Mouse (Mus musculus) MEL (cell line): ENCODE data around the gene Papola.

ENCODE experiments used
- CHD1 ChIP-seq: IDR thresholded peaks from 2 replicates; pipeline ENCODE4 v1.6.1; 2012; ENCODE audit warnings: low read depth, mild to moderate bottlenecking, inconsistent platforms, low read length, improper control_type of control experiment
- CHD2 ChIP-seq: IDR thresholded peaks from 2 replicates; pipeline ENCODE4 v1.6.1; 2011; ENCODE audit warnings: low read length, improper control_type of control experiment
- CTCF ChIP-seq, 3 experiments: IDR thresholded peaks in 2 of 3; conservative IDR thresholded peaks in 1 of 3; 2 replicates each; pipeline ENCODE4 v1.5.1; 2011 to 2012; ENCODE audit warnings: low read length in 3 of 3, low read depth in 2 of 3, mild to moderate bottlenecking in 2 of 3, improper control_type of control experiment in 1 of 3, inconsistent platforms in 1 of 3, mixed read lengths in 1 of 3, moderate library complexity in 1 of 3; ENCODE audit not compliant: control insufficient read depth in 1 of 3, insufficient read depth in 1 of 3, poor library complexity in 1 of 3, severe bottlenecking in 1 of 3
- E2F4 ChIP-seq: IDR thresholded peaks from 2 replicates; pipeline ENCODE4 v1.6.1; 2011; ENCODE audit warnings: low read depth, low read length, improper control_type of control experiment, borderline replicate concordance
- GATA1 ChIP-seq: IDR thresholded peaks from 2 replicates; pipeline ENCODE4 v1.6.1; 2011; ENCODE audit warnings: low read depth, low read length, improper control_type of control experiment
- HCFC1 ChIP-seq: IDR thresholded peaks from 2 replicates; pipeline ENCODE4 v1.6.1; 2012; ENCODE audit warnings: low read depth, mild to moderate bottlenecking, inconsistent platforms, low read length, improper control_type of control experiment, moderate library complexity
- POLR2A ChIP-seq, 2 experiments: IDR thresholded peaks; 2 replicates each; pipeline ENCODE4 v1.6.1; 2011 to 2012; ENCODE audit warnings: low read length in 2 of 2, mild to moderate bottlenecking in 2 of 2, control low read depth in 1 of 2, improper control_type of control experiment in 1 of 2, low read depth in 1 of 2, moderate library complexity in 1 of 2; ENCODE audit not compliant: control insufficient read depth in 1 of 2, insufficient read depth in 1 of 2, poor library complexity in 1 of 2
- TAL1 ChIP-seq: IDR thresholded peaks from 2 replicates; pipeline ENCODE4 v1.6.1; 2012; ENCODE audit warnings: mild to moderate bottlenecking, inconsistent platforms, low read length, moderate library complexity, mixed read lengths
- USF2 ChIP-seq, 2 experiments: IDR thresholded peaks; 2 replicates each; pipeline ENCODE4 v1.6.1; 2011 to 2012; ENCODE audit warnings: improper control_type of control experiment in 2 of 2, low read length in 2 of 2, borderline replicate concordance in 1 of 2, inconsistent platforms in 1 of 2, low read depth in 1 of 2, mild to moderate bottlenecking in 1 of 2; ENCODE audit not compliant: insufficient read depth in 1 of 2
- ZNF384 ChIP-seq: IDR thresholded peaks from 2 replicates; pipeline ENCODE4 v1.6.1; 2012; ENCODE audit warnings: low read depth, mild to moderate bottlenecking, inconsistent platforms, low read length, improper control_type of control experiment

- no peak for TF ChIP-seq E2F4
- TF ChIP-seq TAL1, result no peak
- TF ChIP-seq USF2 (IDR thresholded peaks at IDR 0.05; ENCODE audit: borderline replicate concordance in 1 of 2, insufficient read depth in 1 of 2, low read depth in 1 of 2, low read length in 2 of 2), result no peak
- TF ChIP-seq POLR2A (IDR thresholded peaks at IDR 0.05; ENCODE audit: control insufficient read depth in 1 of 2, insufficient read depth in 1 of 2, low read depth in 1 of 2, low read length in 2 of 2, poor library complexity in 1 of 2), result no peak
- no peak for TF ChIP-seq GATA1
- TF ChIP-seq ZNF384, result no peak
- peak in 2 of 3 experiments; percentile 52 to 54; a peak in 3 of 6 replicates for TF ChIP-seq CTCF (IDR thresholded peaks at IDR 0.05 in 2 of 3, conservative IDR thresholded peaks at IDR 0.05 in 1 of 3; ENCODE audit: control insufficient read depth in 1 of 3, insufficient read depth in 1 of 3, low read depth in 2 of 3, low read length in 3 of 3, poor library complexity in 1 of 3, severe bottlenecking in 1 of 3)
- TF ChIP-seq CHD2, result no peak
- no peak for TF ChIP-seq CHD1
- no peak for TF ChIP-seq HCFC1
Measured at GRCm38 (mm10) chr12:105854639-105855038, 70.1 kb downstream of the Papola start.
